8 mouse cellular contexts compared by ENCODE assay signal in genomic region chr12:71309581-71310067, GRCm38 (mm10). TPM values are rescaled to one million over a fixed set of nuclear protein-coding genes. Genes with fewer than 3 reads are reported as not detected.
DNase-seq lines count a peak whose midpoint lies in the region; ATAC-seq and TF ChIP-seq lines count a peak whose summit lies in the region.

Gene Dact1, plus strand, starts transcription at chr12:71309884.

- no peak for TF ChIP-seq POLR2A in ES-Bruce4 (IDR thresholded peaks at IDR 0.05; ENCODE audit: insufficient read depth, low read length)

- peak within 1 kb of the TSS; percentile 77 for H3K4me2 ChIP-seq in forebrain, embryonic 15.5 days (replicated peaks)
- H3K4me2 ChIP-seq in lung, embryonic 14.5 days: peak within 1 kb of the TSS; percentile 78

- peak; percentile 73 to 80 for DNase-seq in heart, postnatal 14 days
- peak; percentile 35 to 55 for DNase-seq in layer of hippocampus, adult 18-20 months (ENCODE audit: low spot score in 2 of 2)
- peak; percentile 87 for DNase-seq in lung, embryonic 14.5 days
- DNase-seq in ovary, postnatal 10 days (ENCODE audit: low spot score): peak; percentile 45
- DNase-seq in urinary bladder, adult 18-20 months (ENCODE audit: low spot score in 2 of 2): peak; percentile 56 to 64

- no peaks in the 10 kb centered on the region for H3K4me1 ChIP-seq in ES-Bruce4 (ENCODE audit: control insufficient read depth, insufficient read depth, low read length)
- peaks cover 20% of the 10 kb centered on the region for H3K4me1 ChIP-seq in forebrain, embryonic 15.5 days
- H3K4me1 ChIP-seq in lung, embryonic 14.5 days (ENCODE audit: insufficient read depth): no peaks in the 10 kb centered on the region

- no peak for TF ChIP-seq CTCF in ES-Bruce4 (IDR thresholded peaks at IDR 0.05; ENCODE audit: low read depth, low read length)
- TF ChIP-seq CTCF in lung, embryonic 14.5 days (IDR thresholded peaks at IDR 0.05; ENCODE audit: low read depth): no peak

- peak within 1 kb of the TSS; percentile 76 for H3K9ac ChIP-seq in ES-Bruce4 (ENCODE audit: low read depth, poor library complexity, severe bottlenecking)
- H3K9ac ChIP-seq in forebrain, embryonic 15.5 days (replicated peaks): peak within 1 kb of the TSS; percentile 86
- H3K9ac ChIP-seq in lung, embryonic 14.5 days: peak within 1 kb of the TSS; percentile 85

- no peaks in the 10 kb centered on the region for H3K9me3 ChIP-seq in ES-Bruce4 (replicated peaks; ENCODE audit: control insufficient read depth, insufficient read depth, low read length, poor library complexity, severe bottlenecking)
- no peaks in the 10 kb centered on the region for H3K9me3 ChIP-seq in forebrain, embryonic 15.5 days
- no peaks in the 10 kb centered on the region for H3K9me3 ChIP-seq in lung, embryonic 14.5 days (ENCODE audit: low read depth, low read length)

- peak; percentile 70 for ATAC-seq in cerebellum, adult (ENCODE audit: insufficient number of reproducible peaks, low FRiP score, low TSS enrichment)
- ATAC-seq in forebrain, embryonic 15.5 days (replicated peaks): peak; percentile 93
- ATAC-seq in lung, embryonic 14.5 days (ENCODE audit: insufficient read depth): peak; percentile 83

- H3K27me3 ChIP-seq in ES-Bruce4 (ENCODE audit: control insufficient read depth, insufficient read depth, low read length, poor library complexity, severe bottlenecking): no peaks in the 10 kb centered on the region
- no peaks in the 10 kb centered on the region for H3K27me3 ChIP-seq in forebrain, embryonic 15.5 days
- no peaks in the 10 kb centered on the region for H3K27me3 ChIP-seq in lung, embryonic 14.5 days (ENCODE audit: insufficient read depth, low read length)

- H3K4me3 ChIP-seq in ES-Bruce4 (ENCODE audit: low read depth, low read length): peak within 1 kb of the TSS; percentile 70
- peak within 1 kb of the TSS; percentile 88 for H3K4me3 ChIP-seq in forebrain, embryonic 15.5 days
- H3K4me3 ChIP-seq in lung, embryonic 14.5 days (ENCODE audit: low read depth, low read length): peak within 1 kb of the TSS; percentile 89

- H3K36me3 ChIP-seq in ES-Bruce4 (ENCODE audit: control insufficient read depth, insufficient read depth, low read length, poor library complexity, severe bottlenecking): 0 out of 2 replicates have a peak, but pooled peaks cover 2% of the 10 kb centered on the region
- peaks cover 3% of the 10 kb centered on the region; the same call in 1 of the 2 replicates for H3K36me3 ChIP-seq in forebrain, embryonic 15.5 days
- peaks cover 16% of the 10 kb centered on the region; the same call in 1 of the 2 replicates for H3K36me3 ChIP-seq in lung, embryonic 14.5 days (ENCODE audit: insufficient read depth)

- intact Hi-C loops in heart, postnatal 14 days (cut with DNase I): loop anchor here (2.0 to 10.0 kb wide), 5 partner anchors 113 to 1365 kb away; no protein-coding TSS in a partner anchor

- WGBS in forebrain, embryonic 15.5 days: under 1% methylated on average over 57 of the region's 76 CpGs
- WGBS in lung, embryonic 14.5 days: under 1% methylated on average over 44 of the region's 76 CpGs

- no peak for TF ChIP-seq EP300 in ES-Bruce4 (IDR thresholded peaks at IDR 0.05; ENCODE audit: insufficient read depth, low read depth, low read length)

- H3K27ac ChIP-seq in ES-Bruce4 (ENCODE audit: insufficient read depth, low read length): no peak within 1 kb of the TSS
- peak within 1 kb of the TSS; percentile 89 for H3K27ac ChIP-seq in forebrain, embryonic 15.5 days (replicated peaks)
- H3K27ac ChIP-seq in lung, embryonic 14.5 days (ENCODE audit: low read depth): peak within 1 kb of the TSS; percentile 90

RNA-seq across cellular contexts. Expression of gene Dact1, which starts in this region (rescaled TPM):
- 5.8 and 6.4 TPM in 2 replicates for polyA plus RNA-seq in ES-Bruce4 (2011; ENCODE audit: insufficient read depth, insufficient read length, low read depth, missing spikeins)
- 38.7 and 42.1 TPM in 2 replicates for polyA plus RNA-seq in forebrain, embryonic 15.5 days (2015; fragmentation: Nextera tagmentation; extraction: Ambion mirVana)
- 1 to 10 TPM; 6.6 to 7.4 TPM for total RNA-seq in heart, postnatal 14 days (2021)
- 1 to 10 TPM; 7.4 to 8.7 TPM for total RNA-seq in layer of hippocampus, adult 18-20 months (2021)
- 9.0 and 10.4 TPM in 2 replicates for polyA plus RNA-seq in lung, embryonic 14.5 days (2014; fragmentation: Nextera tagmentation; extraction: Ambion mirVana)
